Mouse (Mus musculus): ENCODE results near the gene Defb15.
"Not testable (repeated sequence)": the region's sequence is repeated elsewhere in the genome, so short reads cannot be mapped to it uniquely, and the experiment has no call there.

The Defb15 gene

DNA sequence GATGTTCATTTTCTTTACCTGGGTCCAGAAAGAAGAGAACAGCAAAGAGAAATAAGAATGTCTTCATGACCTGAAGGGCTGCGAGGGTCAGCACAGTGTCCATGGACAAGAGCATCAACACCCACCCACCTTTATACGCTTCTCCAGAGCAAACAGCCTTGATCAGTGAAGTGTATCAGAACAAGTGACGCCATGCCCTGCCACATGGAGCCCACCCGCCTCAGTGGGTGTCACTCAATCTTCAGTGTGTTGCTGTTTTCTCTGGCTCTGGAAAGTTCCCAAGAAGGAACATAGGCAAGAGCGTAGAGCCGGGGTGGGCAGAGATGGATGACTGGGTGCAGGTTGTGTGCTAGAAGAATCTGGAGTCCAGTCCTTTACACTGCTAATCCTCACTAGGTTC, at the start of gene Defb15:
TSS of gene Defb15 (minus strand) at position 101 of the 400 bp plus-strand sequence.
- DNase-seq (ENCODE audit: low read depth, low spot score): no peak

DNA sequence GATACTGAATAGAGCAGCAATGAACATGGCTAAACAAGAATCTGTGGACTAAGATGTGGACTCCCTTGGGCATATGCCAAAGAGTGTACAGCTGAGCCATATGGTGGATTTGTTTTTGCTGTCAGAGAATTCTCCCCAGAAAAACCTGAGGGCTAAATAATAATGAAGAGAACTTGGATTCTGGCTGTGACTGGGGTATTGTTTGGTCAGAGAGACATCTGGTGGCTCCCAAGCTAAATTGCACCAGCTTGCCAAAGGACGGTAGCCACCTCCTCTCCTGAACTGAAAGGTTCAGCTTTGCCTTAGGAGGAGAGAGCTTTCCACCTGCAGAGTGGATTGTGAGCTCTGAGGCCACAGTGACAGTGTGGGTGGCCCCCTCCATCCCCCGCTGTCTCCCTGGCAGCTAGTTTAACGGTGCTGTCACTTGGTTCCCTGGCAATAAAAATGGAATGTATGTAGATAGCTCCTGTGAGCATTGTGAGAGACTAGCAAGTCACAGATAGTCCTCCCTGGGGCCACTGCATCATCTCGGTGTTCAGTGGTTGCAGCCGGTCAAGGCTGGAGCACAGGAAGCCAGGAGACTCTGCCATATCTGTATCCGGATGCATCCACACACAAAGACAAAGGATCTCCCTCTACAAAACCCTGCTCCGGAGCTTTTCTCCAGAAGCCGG, 49.3 kb upstream of the Defb15 start:
- DNase-seq (ENCODE audit: low read depth, low spot score): peak; percentile 38

DNA sequence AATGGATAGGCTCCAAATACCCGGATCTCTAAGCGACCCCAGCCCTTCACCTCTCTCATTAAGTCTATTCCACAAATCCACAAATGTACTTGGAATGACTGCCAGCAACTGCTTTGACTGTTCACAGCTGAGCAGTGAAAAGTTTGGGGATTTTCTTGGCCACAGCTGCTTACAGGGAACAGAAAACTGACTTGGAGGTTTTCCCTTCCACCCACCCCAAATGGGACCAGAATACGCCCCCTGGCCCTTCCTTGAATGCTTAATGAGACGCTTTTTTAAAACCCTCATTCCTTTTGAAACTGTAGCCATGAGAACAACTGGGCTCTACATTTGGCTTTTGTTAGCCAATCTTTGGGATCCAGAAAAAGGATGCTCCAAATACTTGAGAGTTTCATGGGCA, 45.7 kb upstream of the Defb15 start:
- peak; percentile 9 for DNase-seq (ENCODE audit: low read depth, low spot score)

DNA sequence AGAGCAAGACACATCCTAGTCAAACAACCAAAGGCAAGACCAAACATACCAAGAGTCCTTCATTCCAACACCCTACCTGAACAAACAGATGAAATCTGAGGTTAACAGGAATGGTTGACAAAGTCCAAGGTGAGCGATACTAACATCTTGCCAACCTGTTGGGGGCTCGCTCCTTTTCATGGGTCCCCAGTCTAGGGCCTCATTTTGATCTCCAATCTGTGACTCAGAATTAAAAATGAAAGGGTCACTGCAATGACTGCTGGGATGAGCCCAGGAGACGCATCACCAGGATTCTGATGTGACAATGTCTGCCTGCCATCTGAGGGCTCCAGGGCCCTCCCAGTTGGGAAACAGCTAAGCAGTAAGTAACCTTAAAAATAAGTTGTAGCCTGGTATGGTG, 37.0 kb upstream of the Defb15 start, which contains the start of gene Ccdc70:
TSS of gene Ccdc70 (plus strand) at position 301 of the 400 bp plus-strand sequence.
- no peak for DNase-seq (ENCODE audit: low read depth, low spot score)

DNA sequence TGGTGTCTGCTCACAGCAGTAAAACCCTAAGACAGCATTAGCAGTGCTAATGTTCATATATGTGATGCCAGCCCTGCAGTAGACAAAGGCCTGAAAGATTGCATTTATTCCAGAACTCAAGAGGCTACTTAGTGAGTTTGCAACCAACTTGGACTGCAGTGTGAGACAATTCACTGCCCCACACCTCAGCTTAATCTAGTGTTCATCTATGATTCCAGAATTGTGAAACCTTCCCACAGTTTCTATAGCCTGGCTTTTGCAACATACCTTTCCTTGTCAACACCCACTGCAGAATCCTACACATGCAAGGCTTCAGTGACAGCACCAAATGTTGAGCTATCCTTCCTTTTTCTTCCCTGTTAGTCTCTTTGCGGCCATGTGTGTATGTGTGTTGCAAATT, 34.1 kb upstream of the Defb15 start:
- DNase-seq (ENCODE audit: low read depth, low spot score): no peak

DNA sequence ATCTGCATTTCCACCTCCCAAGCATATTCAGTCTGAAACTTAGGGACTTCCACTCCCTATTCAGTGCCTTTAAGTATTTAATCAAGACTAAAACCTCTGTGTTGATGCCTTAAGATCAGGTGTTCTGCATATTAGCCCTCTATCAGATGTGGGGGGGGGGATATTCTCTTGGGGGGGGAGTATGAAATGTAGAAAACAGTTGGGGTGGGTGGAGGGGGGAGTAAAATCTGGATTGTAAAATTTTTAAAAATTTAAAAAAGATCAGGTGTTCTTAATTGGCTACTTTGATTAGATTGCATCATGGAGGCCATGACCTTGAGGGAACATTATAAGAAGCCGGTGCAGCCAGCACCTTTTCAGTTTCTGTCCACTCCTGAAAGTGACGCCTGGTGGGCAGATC, 25.9 kb upstream of the Defb15 start, which contains the start of gene Fam90a1a:
TSS of gene Fam90a1a (plus strand) at position 301 of the 400 bp plus-strand sequence.
- DNase-seq (ENCODE audit: low read depth, low spot score): no peak

DNA sequence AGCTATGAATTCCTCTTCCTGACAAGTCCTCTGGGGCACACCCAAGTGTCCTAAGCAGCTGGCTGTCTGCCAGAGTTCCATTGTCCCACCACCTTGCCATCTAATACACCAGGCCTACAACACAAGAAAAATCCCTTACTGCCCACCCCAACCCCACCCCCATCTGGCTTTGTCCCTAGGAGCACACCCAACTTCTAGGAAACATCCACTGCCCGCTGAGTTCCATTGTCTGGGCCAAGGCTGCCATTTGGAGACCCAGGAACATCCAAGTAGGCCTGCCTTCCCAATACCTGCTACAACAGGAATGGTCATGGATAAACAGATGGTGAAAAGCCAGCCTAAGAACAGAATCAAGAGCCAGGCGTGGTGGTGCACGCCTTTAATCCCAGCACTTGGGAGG, 23.8 kb upstream of the Defb15 start:
- DNase-seq (ENCODE audit: low read depth, low spot score): no peak

DNA sequence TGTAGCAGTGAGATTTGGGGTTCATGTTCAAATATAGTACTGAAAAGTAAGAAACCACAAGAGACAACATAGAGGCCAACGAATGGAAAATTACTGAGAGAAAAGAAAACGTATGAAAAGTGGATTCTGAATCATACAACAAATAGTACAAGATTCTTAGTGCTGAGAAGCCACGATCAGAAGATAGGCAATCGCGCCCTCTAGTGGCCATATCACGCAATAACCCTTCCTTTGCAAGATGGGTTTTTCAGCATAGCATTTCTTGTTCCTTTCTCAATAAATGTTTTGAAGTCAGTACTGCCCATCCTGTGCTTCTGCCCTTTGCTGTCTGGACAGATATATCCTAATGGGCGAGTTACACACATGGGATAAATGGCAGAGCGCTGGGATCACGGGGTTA, 22.8 kb upstream of the Defb15 start:
- peak; percentile 16 for DNase-seq (ENCODE audit: low read depth, low spot score)

DNA sequence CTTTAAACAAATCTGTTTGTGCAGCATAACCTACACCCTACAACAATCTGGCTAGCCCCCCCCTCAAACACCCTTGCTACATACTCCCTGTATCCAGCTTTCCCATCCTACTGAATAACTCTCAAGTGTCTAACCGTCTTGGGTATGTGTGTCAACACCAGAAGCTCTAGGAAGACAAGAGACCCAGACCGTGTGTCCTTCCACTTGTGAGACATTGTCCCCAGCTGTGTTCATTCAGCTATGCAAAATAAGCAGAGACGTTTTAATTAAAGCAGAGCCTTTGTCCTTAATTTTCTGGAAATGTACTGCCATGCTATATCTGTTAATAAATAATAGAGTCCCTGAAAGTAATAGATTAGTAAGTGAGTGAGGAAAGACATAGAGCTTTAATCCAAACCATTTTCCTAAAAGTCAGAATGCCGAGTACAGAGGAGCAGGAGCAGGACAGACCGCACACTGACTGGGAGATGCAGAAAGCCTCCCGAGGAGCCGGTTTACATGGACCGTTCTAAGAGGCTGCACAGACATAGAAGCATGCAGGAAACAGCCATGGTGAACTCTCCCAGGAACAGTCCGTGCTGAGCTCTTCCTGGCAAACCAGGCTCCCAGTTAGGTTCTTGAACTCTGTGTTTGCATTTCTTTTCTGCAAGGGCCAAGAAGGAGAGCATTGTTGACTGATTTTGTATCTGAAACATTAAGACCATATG, 15.0 kb upstream of the Defb15 start:
- DNase-seq (ENCODE audit: low read depth, low spot score): no peak

DNA sequence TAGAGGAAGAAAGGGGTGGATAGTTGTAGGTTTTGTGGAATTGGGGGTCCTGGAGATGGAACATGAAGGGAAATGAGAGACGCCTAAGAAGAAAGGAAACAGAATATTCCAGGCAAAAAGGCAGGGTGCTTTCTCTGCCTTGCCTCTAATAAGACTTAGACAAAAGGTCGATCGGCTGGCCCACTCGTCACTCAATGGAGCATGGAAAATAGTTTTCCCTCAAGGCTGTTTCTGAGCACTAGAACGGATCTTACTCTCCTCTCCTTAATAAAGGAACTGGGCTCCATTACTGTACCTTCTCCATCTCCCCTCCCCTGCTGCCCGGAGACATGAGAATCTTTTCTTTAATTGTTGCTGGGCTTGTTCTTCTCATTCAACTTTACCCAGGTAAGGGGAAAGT, 14.0 kb upstream of the Defb15 start, which contains the start of gene Defb13:
TSS of gene Defb13 (plus strand) at position 301 of the 400 bp plus-strand sequence.
- DNase-seq (ENCODE audit: low read depth, low spot score): no peak

DNA sequence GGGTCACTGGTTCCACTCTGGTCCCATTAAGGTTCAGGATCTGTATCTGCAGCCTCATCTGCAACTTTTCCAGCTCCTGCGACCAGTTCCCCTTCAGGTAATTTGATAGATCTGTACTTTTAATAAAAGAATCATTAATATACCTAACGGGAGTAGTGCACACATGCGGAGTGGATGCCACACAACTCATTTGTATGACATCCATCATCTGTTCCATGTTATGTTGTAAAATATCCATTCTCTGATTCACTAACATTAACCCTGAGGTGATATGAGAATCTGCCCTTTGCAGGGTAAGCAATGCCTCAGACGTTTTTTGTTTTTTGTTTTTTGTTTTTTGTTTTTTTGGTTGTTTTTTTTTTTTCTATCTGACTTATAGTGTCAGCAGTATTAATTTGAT, 5.5 kb upstream of the Defb15 start, which contains the start of gene Defb35:
TSS of gene Defb35 (plus strand) at position 301 of the 400 bp plus-strand sequence.
- not testable (repeated sequence) for DNase-seq (ENCODE audit: low read depth, low spot score)

DNA sequence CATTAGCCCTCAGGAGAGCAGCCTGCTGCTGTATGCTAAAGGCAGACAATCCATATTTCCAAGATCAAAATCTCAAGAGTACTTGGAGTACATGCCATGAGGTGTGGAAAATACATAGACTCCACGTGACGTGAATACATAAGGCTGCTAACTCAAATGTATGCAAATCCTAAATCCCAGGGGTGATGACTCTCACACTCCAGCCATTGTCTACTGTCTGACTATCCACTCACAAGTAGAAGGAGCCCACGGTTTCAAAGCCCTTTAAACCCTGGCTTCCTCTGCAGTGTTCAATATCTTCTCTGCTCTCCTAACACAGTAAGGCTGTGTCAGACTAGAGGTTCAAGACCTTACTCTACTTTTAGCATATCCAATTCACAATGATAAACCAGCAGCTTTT, 1.8 kb downstream of the Defb15 start:
- not testable (repeated sequence) for DNase-seq (ENCODE audit: low read depth, low spot score)

DNA sequence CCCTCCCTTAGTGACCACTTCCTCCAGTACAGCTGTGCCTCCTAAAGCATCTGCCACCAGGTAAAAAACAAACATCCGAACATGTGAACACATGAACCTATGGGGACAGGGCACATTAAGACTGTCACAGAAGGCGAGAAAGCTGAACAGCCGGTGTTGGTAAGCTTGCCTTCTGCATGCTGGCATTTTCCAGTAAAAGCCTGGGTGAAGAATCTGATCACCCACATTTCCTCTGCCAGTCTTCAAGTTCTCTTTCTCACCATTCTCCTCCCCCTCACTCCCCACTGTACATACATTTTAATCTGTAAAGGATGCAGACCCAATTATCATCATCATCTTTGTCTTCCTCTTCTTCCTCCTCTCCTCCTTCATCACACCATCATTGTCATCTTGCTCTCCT, 16.9 kb downstream of the Defb15 start:
- DNase-seq (ENCODE audit: low read depth, low spot score): no peak

DNA sequence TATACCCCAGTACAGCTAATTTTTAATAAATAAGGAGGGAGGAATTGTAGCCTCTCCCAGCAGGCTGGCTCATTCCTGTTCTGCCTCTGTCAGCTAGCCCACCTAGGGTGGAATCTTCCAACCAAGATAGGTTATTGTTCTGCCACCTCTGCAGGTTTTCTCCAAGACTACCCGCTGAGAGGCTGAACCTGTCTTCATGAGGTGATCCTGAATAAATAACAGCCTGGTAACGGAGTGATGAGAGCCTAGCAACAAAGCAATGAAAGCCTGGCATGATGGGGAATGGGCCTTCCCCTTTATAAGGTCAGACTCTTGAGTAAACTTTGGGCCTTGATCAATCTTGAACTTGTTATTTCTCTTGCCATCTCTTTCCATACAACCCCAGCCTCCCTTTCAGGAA, 20.0 kb downstream of the Defb15 start:
- no peak for DNase-seq (ENCODE audit: low read depth, low spot score)

DNA sequence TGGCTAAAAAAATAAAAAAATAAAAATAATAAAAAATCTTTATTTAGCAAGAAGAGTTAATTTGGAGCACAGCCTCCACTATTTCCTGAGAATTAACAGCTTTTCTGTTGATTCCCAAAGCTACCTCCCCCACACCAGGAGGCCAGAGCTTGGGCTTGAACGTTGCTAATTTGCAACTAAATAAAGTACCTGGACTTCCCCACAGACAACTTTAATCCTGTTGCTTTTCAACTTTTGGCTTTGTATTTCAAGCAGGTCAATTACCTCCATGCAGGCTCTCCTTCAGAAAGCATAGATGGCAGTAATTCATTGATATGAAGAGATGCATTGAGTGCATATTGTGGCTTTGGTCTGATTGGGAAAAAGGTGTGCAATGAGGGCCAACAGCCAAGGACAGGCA, 20.6 kb downstream of the Defb15 start:
- DNase-seq (ENCODE audit: low read depth, low spot score): no peak

DNA sequence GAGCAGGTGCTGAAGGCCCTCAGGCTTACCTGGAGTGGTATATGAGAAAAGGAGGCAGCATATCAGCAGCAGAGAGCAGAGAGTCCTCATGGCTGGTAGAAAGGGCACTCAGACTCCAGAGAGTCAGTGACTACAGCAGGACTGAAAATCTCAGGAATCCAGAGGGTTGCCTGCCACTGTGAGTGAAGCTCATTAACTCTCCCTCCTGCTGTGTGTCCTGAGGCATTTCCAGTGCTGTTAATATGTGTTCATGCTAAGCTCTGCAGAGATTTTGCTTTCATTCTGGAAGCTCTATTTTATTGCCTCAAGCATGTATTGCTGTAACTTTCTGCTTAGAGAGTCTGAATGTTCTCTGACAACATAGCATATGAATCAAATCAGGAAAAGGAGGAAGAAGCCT, 26.2 kb downstream of the Defb15 start, which contains the start of gene Defb11:
TSS of gene Defb11 (minus strand) at position 123 of the 400 bp plus-strand sequence.
- DNase-seq (ENCODE audit: low read depth, low spot score): not testable (repeated sequence)

DNA sequence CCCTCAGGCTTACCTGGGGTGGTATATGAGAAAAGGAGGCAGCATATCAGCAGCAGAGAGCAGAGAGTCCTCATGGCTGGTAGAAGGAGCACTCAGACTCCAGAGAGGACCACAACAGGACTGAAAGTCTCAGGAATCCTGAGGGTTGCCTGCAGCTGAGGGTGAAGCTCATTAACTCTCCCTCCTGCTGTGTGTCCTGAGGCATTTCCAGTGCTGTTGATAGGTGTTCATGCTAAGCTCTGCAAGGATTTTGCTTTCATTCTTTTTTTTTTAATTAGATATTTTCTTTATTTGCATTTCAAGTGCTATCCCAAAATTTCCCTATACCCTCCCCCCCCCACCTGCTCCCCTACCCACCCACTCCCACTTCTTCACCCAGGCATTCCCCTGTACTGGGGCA, 47.2 kb downstream of the Defb15 start, which contains the start of gene Defb9:
TSS of gene Defb9 (minus strand) at position 101 of the 400 bp plus-strand sequence.
- not testable (repeated sequence) for DNase-seq (ENCODE audit: low read depth, low spot score)

Data from telencephalon, adult 2 months (tissue).